Mouse (Mus musculus) midbrain, embryonic 13.5 days (tissue): ENCODE results near the gene Polr2b. TPM values are rescaled to one million over a fixed set of nuclear protein-coding genes. Genes with fewer than 3 reads are reported as not detected.
A peak's percentile ranks its signal among the peaks of the same experiment; 100 is the strongest.

ENCODE experiments used
- ATAC-seq: fragments of 200-750 bp; cut with Nextera tagmentation; 2 replicates; pipeline ENCODE4 v1.8.0; 2017; ENCODE audit warnings: mild to moderate bottlenecking, moderate TSS enrichment, moderate library complexity
- H3K27ac ChIP-seq: fragments of 300-500 bp; sonication (generic); 2 replicates; pipeline ENCODE4 v1.5.1; 2015; ENCODE audit warnings: inconsistent platforms, mild to moderate bottlenecking, moderate library complexity
- H3K27me3 ChIP-seq: fragments of 300-500 bp; sonication (generic); 2 replicates; pipeline ENCODE4 v1.6.1; 2015; ENCODE audit warnings: mild to moderate bottlenecking, inconsistent platforms
- H3K36me3 ChIP-seq: fragments of 300-500 bp; sonication (generic); 2 replicates; pipeline ENCODE4 v1.6.1; 2015; ENCODE audit warnings: mild to moderate bottlenecking, inconsistent platforms
- H3K4me1 ChIP-seq: fragments of 300-500 bp; sonication (generic); replicated peaks from 2 replicates; pipeline ENCODE4 v1.6.1; 2015; ENCODE audit warnings: inconsistent platforms
- H3K4me2 ChIP-seq: fragments of 300-500 bp; sonication (generic); replicated peaks from 2 replicates; pipeline ENCODE4 v1.6.1; 2015; ENCODE audit warnings: moderate library complexity, mild to moderate bottlenecking, inconsistent platforms
- H3K4me3 ChIP-seq: fragments of 300-500 bp; sonication (generic); replicated peaks from 2 replicates; pipeline ENCODE4 v1.5.1; 2015; ENCODE audit warnings: mild to moderate bottlenecking, inconsistent platforms
- H3K9ac ChIP-seq: fragments of 300-500 bp; sonication (generic); replicated peaks from 2 replicates; pipeline ENCODE4 v1.6.1; 2015; ENCODE audit warnings: mild to moderate bottlenecking, inconsistent platforms
- H3K9me3 ChIP-seq: fragments of 300-500 bp; sonication (generic); 2 replicates; pipeline ENCODE4 v1.6.1; 2016; ENCODE audit warnings: mild to moderate bottlenecking, inconsistent platforms
- WGBS: fragments of 180-500 bp; shearing (Covaris S2); methylation state at CpG from one replicate; pipeline ENCODE4 v1.1.7; 2015; 5-methylcytosine and 5-hydroxymethylcytosine counted together
- polyA plus RNA-seq: library from polyadenylated mRNA; unstranded; fragments of >200 nt; fragmentation: Nextera tagmentation; extraction: Ambion mirVana; gene quantifications from 2 replicates; pipeline ENCODE4 v1.2.1, GENCODE M21; 2015

Polr2b gene
- polyA plus RNA-seq, 1 experiment from 2014 or later, result 75.7 TPM

DNA sequence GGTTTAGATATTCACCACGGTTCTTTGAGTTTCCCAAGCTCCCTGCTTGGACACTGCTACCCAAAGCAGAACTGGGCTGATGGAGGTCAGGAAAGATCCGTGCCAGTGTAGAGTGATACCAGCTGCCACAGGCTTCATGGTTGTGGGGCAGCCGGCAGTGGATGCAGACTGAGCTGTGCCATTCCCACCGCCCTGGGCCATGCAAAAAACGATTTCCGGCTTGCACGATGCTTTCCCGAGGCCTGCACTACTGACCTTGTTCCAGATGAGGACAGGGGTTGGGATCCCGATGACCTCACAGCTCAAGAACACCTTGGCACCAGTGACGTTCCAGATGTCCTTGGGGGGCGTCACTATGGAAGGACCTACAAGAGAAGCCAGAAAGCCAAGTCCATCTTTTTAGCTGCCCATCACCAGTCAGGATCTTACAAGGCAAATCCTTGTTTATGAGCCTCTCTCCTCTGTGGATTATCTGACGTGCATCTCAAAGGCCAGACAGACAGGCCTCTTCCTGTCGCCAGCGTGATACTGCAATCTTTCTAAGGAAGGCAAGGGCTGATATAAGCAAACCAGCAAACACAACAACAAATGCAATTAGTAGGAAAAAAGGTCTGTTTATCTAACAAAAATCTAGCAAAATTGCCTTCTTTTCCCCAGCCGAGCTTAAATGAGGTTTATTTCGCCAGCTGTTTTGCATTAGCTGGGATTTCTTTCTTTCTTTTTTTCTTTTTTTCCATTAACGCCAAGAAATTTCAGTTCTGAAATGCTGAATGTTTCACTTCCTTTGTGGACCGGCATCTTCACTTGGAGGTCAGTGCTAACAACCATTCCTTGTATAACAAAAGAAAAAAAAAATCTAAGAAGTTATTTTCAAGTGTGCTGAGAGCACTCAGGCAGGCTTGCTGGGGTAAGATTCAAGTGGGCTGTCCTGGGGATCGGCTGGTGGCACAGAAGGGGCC, 45.6 kb downstream of the Polr2b start:
- no peaks in the 10 kb centered on the region for H3K9me3 ChIP-seq
- no peak overlapping the region for H3K4me2 ChIP-seq
- no peak overlapping the region for H3K9ac ChIP-seq
- H3K4me1 ChIP-seq, result peaks cover 19% of the 10 kb centered on the region
- H3K27me3 ChIP-seq, result peaks cover 25% of the 10 kb centered on the region
- H3K4me3 ChIP-seq, result no peak overlapping the region
- 83% methylated on average over 19 of the region's 19 CpGs for WGBS
- H3K36me3 ChIP-seq, result peaks cover 4% of the 10 kb centered on the region; the same call in 1 of the 2 replicates
- no peak overlapping the region for H3K27ac ChIP-seq
- ATAC-seq, result no peak

DNA sequence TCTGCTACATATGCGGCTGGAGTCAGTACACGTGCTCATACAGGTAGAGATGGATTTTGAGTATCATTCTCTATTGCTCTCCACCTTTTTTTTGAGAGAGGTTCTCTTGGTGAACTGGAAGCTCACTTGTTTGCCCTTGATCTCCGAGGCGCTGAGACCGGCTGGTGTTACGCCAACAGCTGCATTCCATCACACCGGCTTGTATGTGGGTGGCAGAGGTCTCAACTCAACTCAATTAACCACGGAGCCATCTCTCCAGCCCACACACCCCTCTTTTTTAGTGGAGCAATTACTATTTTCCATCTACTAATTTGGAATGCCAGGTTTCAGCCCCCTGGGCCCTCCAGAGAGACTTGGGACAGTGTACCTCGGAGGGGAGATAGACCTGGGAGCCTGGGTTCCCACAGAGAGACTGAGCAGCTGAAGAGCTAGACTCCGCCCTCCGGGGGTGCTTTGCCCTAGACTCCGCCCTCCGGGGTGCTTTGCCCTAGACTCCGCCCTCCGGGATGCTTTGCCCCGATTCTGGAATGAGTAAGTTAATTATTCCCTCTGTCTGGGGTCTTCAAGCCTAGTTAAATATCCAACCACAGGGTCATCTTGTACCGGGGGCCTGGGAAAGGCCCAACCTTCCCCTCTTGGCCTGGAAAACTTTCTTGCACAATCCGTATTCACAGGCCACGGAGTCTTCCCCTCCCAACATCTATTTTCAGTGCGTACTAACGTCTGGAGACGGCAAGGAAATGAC, 47.6 kb downstream of the Polr2b start:
- Histone ChIP-seq H3K27me3 (peaks cover 25% of the 10 kb centered on the region), H3K4me1 (peaks cover 19% of the 10 kb centered on the region), H3K36me3 (no peaks in the 10 kb centered on the region), H3K4me3 (peak overlapping the region; percentile 32), H3K9me3 (no peaks in the 10 kb centered on the region), H3K9ac (peak overlapping the region; percentile 42), H3K4me2 (peak overlapping the region; percentile 52), H3K27ac (no peak overlapping the region; the same call in 1 of the 2 replicates)
- ATAC-seq, result peak; percentile 53
- 17% methylated on average over 22 of the region's 22 CpGs for WGBS

DNA sequence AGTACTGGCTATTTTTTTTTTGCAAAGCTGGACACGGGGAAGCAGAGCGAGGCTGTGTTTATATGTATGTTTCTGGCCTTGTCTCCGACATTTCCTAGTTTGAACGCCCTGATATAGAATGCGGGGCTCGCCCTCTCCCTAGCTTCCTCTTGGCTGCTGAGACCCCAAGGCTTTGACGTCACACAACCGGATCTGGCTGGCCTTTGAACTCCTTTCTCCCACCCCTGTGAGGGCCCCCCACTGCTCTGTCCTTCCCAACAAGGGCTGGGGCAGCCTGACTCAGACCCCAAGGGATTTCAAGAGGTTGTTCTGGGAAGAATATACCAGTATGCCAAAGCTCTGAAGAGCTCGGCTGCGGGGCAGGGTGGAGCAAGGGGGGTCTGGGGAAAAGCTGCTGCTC, 48.4 kb downstream of the Polr2b start:
- peak overlapping the region; percentile 42; the same call in 1 of the 2 replicates for H3K9ac ChIP-seq

GRCm38 (mm10) chr5:77359971-77360370, 50.0 kb downstream of the Polr2b start:
- Histone ChIP-seq H3K27me3 (peaks cover 21% of the 10 kb centered on the region), H3K9me3 (no peaks in the 10 kb centered on the region), H3K4me2 (no peak overlapping the region), H3K4me1 (peaks cover 11% of the 10 kb centered on the region), H3K9ac (no peak overlapping the region), H3K27ac (no peak overlapping the region), H3K4me3 (no peak overlapping the region), H3K36me3 (no peaks in the 10 kb centered on the region)
- ATAC-seq, result no peak
- WGBS, result 96% methylated on average over 4 of the region's 4 CpGs

More for the DNA sequence above, 48.4 kb downstream of the Polr2b start:
- H3K4me1 ChIP-seq, result peaks cover 19% of the 10 kb centered on the region
- no peaks in the 10 kb centered on the region for H3K9me3 ChIP-seq
- peaks cover 25% of the 10 kb centered on the region for H3K27me3 ChIP-seq
- ATAC-seq, result peak; percentile 41; the same call in 1 of the 2 replicates
- H3K4me3 ChIP-seq, result peak overlapping the region; percentile 32
- WGBS, result 2% methylated on average over 10 of the region's 10 CpGs
- no peak overlapping the region for H3K27ac ChIP-seq
- peak overlapping the region; percentile 52 for H3K4me2 ChIP-seq
- no peaks in the 10 kb centered on the region for H3K36me3 ChIP-seq

GRCm38 (mm10) chr5:77361006-77361405, 51.1 kb downstream of the Polr2b start:
- peaks cover 14% of the 10 kb centered on the region for H3K27me3 ChIP-seq
- peaks cover 11% of the 10 kb centered on the region for H3K4me1 ChIP-seq
- no peaks in the 10 kb centered on the region for H3K36me3 ChIP-seq
- no peak overlapping the region for H3K9ac ChIP-seq
- ATAC-seq, result no peak
- H3K4me2 ChIP-seq, result no peak overlapping the region
- H3K9me3 ChIP-seq, result no peaks in the 10 kb centered on the region
- no peak overlapping the region for H3K27ac ChIP-seq
- WGBS, result 77% methylated on average over 4 of the region's 4 CpGs
- no peak overlapping the region for H3K4me3 ChIP-seq

GRCm38 (mm10) chr5:77362120-77362519, 52.2 kb downstream of the Polr2b start:
- WGBS, result 57% methylated on average over 3 of the region's 3 CpGs
- ATAC-seq, result no peak

DNA sequence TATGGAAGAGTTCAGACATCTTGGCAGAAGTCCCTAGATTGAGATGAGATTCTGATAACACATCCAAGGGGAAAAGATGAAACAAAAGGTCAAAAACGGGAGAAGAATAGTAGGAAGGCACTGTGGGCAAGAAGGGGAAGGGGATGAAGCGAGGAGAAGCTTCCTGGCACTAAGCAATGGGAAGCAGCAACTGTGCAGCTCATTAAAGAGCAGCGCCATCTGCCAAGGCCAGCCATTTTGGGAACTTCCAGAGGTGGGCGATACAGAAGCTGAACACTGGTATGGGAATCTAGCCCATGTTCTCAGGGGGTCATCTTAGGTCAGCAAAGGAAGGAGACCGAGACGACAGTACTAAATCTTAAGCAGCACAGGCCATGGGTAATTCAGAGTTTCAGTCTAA, 53.7 kb downstream of the Polr2b start:
- Histone ChIP-seq H3K4me2 (no peak overlapping the region), H3K36me3 (no peaks in the 10 kb centered on the region), H3K4me1 (no peaks in the 10 kb centered on the region), H3K27me3 (no peaks in the 10 kb centered on the region), H3K9me3 (no peaks in the 10 kb centered on the region), H3K27ac (no peak overlapping the region), H3K4me3 (no peak overlapping the region), H3K9ac (no peak overlapping the region)
- 85% methylated on average over 6 of the region's 6 CpGs for WGBS
- no peak for ATAC-seq

More at GRCm38 (mm10) chr5:77362120-77362519, 52.2 kb downstream of the Polr2b start:
- Histone ChIP-seq H3K4me2 (no peak overlapping the region), H3K36me3 (no peaks in the 10 kb centered on the region), H3K4me1 (peaks cover 11% of the 10 kb centered on the region), H3K4me3 (no peak overlapping the region), H3K9me3 (no peaks in the 10 kb centered on the region), H3K27ac (no peak overlapping the region), H3K27me3 (peaks cover 7% of the 10 kb centered on the region), H3K9ac (no peak overlapping the region)

- Histone ChIP-seq H3K4me1 (no peaks in the 10 kb centered on the region), H3K27ac (no peak overlapping the region), H3K36me3 (no peaks in the 10 kb centered on the region), H3K9me3 (no peaks in the 10 kb centered on the region), H3K27me3 (no peaks in the 10 kb centered on the region), H3K9ac (no peak overlapping the region), H3K4me3 (no peak overlapping the region), H3K4me2 (no peak overlapping the region)
- ATAC-seq, result no peak
- 95% methylated on average over 3 of the region's 3 CpGs for WGBS
Measured at GRCm38 (mm10) chr5:77364443-77365038, 54.6 kb downstream of the Polr2b start.

GRCm38 (mm10) chr5:77366313-77366712, 56.4 kb downstream of the Polr2b start:
- no peak overlapping the region for H3K4me2 ChIP-seq
- H3K4me1 ChIP-seq, result no peaks in the 10 kb centered on the region
- no peaks in the 10 kb centered on the region for H3K36me3 ChIP-seq
- no peak for ATAC-seq
- no peak overlapping the region for H3K9ac ChIP-seq
- H3K9me3 ChIP-seq, result no peaks in the 10 kb centered on the region
- H3K27ac ChIP-seq, result no peak overlapping the region
- no peaks in the 10 kb centered on the region for H3K27me3 ChIP-seq
- no peak overlapping the region for H3K4me3 ChIP-seq
- 86% methylated on average over 8 of the region's 8 CpGs for WGBS

- H3K27me3 ChIP-seq, result no peaks in the 10 kb centered on the region
- H3K4me1 ChIP-seq, result no peaks in the 10 kb centered on the region
- H3K4me2 ChIP-seq, result no peak overlapping the region
- H3K9me3 ChIP-seq, result no peaks in the 10 kb centered on the region
- WGBS, result 94% methylated on average over 1 of the region's 1 CpGs
- H3K4me3 ChIP-seq, result no peak overlapping the region
- H3K36me3 ChIP-seq, result no peaks in the 10 kb centered on the region
- H3K9ac ChIP-seq, result no peak overlapping the region
- no peak for ATAC-seq
- no peak overlapping the region for H3K27ac ChIP-seq
Measured at GRCm38 (mm10) chr5:77367145-77367544, 57.2 kb downstream of the Polr2b start.

GRCm38 (mm10) chr5:77367682-77368081, 57.7 kb downstream of the Polr2b start:
- WGBS, result 59% methylated on average over 12 of the region's 12 CpGs
- no peak for ATAC-seq

DNA sequence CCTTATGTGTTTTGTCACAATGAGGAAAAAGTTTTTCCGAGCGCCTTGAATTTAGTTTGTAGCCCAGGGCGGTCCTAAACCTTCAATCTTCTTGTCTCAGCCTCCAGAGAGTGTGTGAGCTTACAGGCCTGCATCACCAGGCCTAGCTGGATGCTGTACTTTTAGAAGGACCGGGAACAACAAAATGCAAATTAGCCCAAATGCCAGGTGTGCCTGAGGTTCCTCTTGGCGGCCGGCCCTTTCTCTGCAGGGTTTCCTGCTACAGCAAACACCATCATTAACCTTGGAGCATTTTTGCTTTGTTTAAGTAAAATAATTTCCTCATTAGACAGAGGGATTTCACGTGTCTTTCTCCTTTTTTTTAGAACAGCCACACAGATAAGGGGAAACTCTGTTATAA, 58.2 kb downstream of the Polr2b start:
- Histone ChIP-seq H3K36me3 (no peaks in the 10 kb centered on the region), H3K4me2 (no peak overlapping the region), H3K27me3 (no peaks in the 10 kb centered on the region), H3K4me1 (no peaks in the 10 kb centered on the region), H3K9me3 (no peaks in the 10 kb centered on the region), H3K27ac (no peak overlapping the region), H3K4me3 (no peak overlapping the region), H3K9ac (no peak overlapping the region)
- no peak for ATAC-seq
- 42% methylated on average over 7 of the region's 7 CpGs for WGBS

More at GRCm38 (mm10) chr5:77367682-77368081, 57.7 kb downstream of the Polr2b start:
- no peak overlapping the region for H3K27ac ChIP-seq
- no peaks in the 10 kb centered on the region for H3K27me3 ChIP-seq
- no peak overlapping the region for H3K4me3 ChIP-seq
- H3K4me2 ChIP-seq, result no peak overlapping the region
- no peaks in the 10 kb centered on the region for H3K9me3 ChIP-seq
- H3K36me3 ChIP-seq, result no peaks in the 10 kb centered on the region
- H3K4me1 ChIP-seq, result no peaks in the 10 kb centered on the region
- no peak overlapping the region for H3K9ac ChIP-seq
